Mouse (Mus musculus): ENCODE measurements around the gene Gm21788. TPM values are rescaled to one million over a fixed set of nuclear protein-coding genes. Genes with fewer than 3 reads are reported as not detected.
"Not testable (repeated sequence)": the region's sequence is repeated elsewhere in the genome, so short reads cannot be mapped to it uniquely, and the experiment has no call there.

Gene Gm21788
- not detected in 2 replicates for polyA plus RNA-seq (2015; fragmentation: Nextera tagmentation; extraction: Ambion mirVana)

DNA sequence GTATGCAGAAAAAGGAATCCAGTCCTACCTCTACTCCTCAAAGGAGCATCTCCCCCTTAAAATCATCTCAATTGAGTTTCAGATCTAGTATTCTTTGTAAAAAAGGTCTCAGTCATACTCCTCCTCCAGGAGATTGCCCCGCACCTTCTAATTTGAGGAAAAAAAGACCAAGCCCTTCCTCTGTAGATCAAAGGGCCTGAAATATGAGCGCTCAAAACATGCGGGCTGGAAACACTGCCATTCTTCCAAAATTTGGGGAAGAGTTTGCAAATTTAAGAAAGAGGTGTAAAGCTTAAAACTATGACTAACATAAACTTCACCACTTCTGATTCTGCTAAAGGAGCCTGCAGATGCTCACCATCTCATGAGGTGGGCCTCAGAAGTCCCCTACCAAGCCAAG lies at the start of gene Gm21788:
TSS of gene Gm21788 (plus strand) at position 301 of the 400 bp plus-strand sequence.
- H3K27ac ChIP-seq (ENCODE audit: low read length); H3K36me3 ChIP-seq (ENCODE audit: control insufficient read depth, insufficient read depth); H3K4me3 ChIP-seq (ENCODE audit: low read length); ATAC-seq (replicated peaks; ENCODE audit: extremely low read depth, insufficient read depth, low FRiP score); H3K9me3 ChIP-seq (replicated peaks; ENCODE audit: control insufficient read depth, low read length); H3K4me2 ChIP-seq (ENCODE audit: low read depth, low read length); H3K9ac ChIP-seq (ENCODE audit: low read length); H3K4me1 ChIP-seq (ENCODE audit: control insufficient read depth, insufficient read depth, low read length); H3K27me3 ChIP-seq (ENCODE audit: control insufficient read depth, insufficient read depth, low read length): not testable (repeated sequence)
- WGBS = no CpG with 5 or more reads among the region's 3 CpGs

Other genes starting within 250 kb of the Gm21788 start
- gene Gm21244, start 235.7 kb upstream of the Gm21788 start, polyA plus RNA-seq (2015; fragmentation: Nextera tagmentation; extraction: Ambion mirVana) = not detected in 2 replicates
- gene Gm28998, start 151.2 kb upstream of the Gm21788 start, polyA plus RNA-seq (2015; fragmentation: Nextera tagmentation; extraction: Ambion mirVana) = not detected in 2 replicates
- gene Gm20826, start 233.5 kb downstream of the Gm21788 start, polyA plus RNA-seq (2015; fragmentation: Nextera tagmentation; extraction: Ambion mirVana) = not detected in 2 replicates

All from heart, embryonic 16.5 days (tissue).